Mouse (Mus musculus): Measurements from ENCODE around the gene Tbc1d14. TPM values are rescaled to one million over a fixed set of nuclear protein-coding genes. Genes with fewer than 3 reads are reported as not detected.
A peak's percentile ranks its signal among the peaks of the same experiment; 100 is the strongest.

Tbc1d14 gene
- total RNA-seq, 2 experiments from 2014 or later, result 34.4 to 57.2 TPM

DNA sequence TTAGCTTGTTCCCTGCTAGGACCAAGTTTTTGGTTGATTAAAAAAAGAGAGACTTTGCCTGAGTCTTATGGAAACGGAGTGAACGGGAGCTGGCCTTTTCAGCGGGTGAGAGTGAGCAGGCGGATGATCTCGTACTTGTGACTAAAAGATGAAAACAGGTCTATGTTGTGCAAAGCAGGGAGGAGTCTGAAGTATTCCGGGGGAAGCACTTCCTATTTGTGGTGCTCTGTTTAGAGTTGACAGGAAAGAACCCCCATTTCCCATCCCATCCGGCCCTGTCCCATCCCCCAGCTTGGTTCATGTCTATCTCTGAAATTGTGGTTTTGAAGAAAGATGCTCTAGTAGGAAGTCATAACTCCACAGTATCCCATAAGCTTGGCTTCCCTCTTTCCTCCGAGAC lies 127.2 kb downstream of the Tbc1d14 start:
- no peak for DNase-seq (ENCODE audit: low spot score in 2 of 2)

DNA sequence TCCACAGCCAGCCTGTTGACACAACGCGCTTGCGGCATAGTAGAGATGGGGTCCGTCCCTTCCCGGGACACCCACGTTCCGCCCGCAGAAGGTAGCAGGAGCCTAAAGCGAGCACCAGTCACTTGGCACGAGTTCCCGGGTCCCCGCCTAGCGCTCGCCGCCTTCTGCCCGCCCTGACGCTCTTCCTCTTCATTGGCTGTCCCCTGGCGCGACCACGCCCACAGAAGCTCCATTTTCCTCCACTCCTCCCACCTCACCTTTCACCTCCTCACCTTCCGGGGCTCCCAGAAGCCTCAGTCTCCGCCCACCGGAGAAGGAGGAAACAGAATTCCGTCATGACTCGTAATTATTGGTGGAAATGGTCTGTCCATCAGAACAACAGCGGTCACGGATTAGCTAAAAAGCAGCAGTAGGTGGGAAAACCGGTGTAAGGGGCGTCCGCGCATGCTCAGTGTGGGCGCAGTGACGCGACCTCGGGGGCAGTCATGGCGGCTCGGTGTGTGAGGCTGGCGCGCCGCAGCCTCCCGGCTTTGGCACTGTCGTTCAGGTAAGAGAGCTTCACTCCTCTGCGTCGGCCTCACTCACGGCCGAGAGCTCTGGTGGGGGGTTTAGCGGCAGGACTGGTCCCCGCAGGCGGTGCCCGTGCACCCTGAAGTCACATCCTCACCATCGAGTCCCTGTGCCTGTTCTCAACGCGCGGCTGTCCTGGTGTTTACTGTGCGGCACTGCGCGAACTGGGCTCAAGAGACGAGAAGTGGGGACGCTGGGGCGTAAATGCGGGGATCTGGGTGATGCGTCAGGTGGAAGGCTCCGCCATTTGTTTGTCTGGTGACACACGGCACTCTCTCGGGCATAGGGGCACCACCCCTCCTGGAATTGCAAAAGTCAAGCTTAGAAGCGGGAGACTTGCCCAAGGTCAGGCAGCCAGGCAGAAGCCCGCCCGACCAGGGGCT lies 128.1 kb downstream of the Tbc1d14 start, which contains the start of gene Grpel1:
Grpel1 (plus strand) TSS at position 290 of the 953 bp plus-strand sequence.
- peak; percentile 92 to 95 for DNase-seq (ENCODE audit: low spot score in 2 of 2)

DNA sequence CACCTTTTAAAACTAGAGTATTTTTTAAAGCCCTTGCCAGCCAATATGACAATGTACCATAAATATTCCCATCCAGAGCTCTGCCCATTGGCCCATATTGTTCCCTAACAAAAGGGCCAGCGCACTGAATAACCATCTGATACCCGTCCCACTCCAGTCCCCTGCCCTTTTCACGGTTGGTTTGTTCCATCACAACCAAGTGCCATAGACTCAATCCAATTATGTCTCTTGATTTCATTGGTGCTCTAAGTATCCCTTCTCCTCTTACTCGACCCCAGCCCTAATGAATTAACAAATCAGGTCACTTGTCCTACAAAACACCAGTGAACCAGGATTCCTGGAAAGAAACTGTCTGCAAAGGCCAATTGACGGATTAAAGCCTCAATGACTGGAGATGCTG lies 129.7 kb downstream of the Tbc1d14 start:
- DNase-seq (ENCODE audit: low spot score in 2 of 2), result no peak

DNA sequence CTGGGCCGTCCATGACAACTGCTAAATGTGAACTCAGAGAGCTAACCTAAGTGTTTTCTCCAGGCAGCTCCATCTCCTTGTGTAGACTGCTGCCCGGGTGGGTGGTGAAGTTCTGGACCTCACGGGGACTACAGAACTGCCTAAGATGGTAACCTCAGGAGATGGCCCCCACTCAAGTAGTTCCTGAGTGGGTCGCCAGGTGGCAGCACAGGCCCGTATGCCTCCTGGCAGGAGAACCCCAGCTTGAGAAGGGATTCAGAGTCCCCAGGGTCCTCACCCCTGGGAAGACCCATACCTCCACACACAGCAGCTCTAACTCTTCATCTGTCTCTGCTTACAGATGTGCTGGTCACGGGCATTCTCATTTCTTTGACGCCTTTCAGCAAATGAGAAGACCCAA lies 130.3 kb downstream of the Tbc1d14 start:
- peak; percentile 82 to 84 for DNase-seq (ENCODE audit: low spot score in 2 of 2)

DNA sequence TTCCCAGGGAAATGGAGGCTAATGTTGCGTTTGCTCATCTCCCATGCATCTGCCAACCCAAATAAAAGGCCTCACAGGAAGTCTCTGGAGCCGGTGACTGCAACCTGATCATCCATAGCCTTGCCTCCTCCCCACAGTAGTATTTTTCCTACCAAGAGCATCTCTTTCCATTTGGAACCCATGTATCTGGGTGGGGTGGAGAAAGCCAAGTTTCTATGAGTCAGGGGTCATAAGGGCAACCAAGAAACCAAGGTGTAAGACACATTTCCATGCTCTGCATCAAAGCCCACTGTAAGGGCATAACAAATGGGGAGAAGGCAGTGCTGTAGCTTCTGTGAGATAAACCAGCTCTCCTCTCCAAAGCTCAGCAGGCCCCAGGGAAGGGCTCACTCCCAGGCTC lies 131.8 kb downstream of the Tbc1d14 start:
- DNase-seq (ENCODE audit: low spot score in 2 of 2), result no peak

DNA sequence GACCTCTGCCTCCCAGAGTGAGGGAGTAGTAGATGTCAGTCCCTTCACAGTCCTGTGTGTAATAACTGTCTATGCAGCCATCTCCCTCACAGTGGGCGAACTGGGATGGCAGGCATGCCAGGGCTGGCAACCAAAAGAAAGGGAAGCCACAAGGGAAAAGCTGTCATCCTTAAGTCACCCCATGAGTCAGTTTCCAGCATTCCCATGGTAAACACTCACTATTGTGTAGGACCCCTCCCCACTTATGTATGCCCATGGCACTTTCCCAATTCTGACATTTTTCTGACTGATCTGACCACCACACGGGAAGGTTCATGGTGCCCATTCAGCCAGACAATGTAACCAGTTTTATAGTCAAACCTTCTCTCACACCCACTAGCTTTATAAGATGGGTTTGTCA lies 132.4 kb downstream of the Tbc1d14 start:
- DNase-seq (ENCODE audit: low spot score in 2 of 2), result no peak

DNA sequence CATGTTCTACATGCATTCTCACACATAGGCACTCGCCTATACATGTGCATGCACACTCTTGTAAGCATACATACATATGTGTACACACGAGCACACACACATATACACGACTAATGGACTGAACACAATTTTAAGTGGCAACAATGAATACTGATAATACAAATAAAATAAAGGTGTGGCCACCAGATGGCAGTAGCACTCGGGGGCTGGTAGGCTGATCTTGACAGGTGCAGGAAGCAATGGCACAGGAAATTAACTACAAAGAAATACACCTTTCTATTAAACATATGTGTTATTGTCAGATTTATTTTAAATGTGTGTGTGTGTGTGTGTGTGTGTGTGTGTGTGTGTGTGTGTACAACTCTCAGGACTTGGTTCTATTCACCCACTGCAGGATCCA lies 134.2 kb downstream of the Tbc1d14 start:
- no peak for DNase-seq (ENCODE audit: low spot score in 2 of 2)

DNA sequence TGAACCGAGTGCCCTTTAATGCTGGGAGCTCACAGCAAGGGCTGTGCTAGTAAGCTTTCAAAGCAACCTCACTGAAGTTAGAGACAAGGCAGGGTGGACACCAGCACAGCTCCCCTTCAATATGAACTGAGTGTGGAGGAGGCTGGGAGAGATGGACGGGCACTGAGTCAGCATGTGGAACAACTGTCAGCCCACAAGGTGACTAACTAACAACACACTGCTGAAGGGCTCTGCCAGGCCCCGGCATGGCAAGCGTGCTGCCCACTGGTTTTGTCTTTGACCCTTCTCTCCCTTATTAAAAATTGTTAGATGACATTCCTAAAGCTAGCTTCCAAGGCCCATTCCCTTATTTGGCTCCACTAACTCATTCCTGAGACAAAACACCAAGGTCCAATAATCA lies 135.4 kb downstream of the Tbc1d14 start:
- DNase-seq (ENCODE audit: low spot score in 2 of 2), result no peak

DNA sequence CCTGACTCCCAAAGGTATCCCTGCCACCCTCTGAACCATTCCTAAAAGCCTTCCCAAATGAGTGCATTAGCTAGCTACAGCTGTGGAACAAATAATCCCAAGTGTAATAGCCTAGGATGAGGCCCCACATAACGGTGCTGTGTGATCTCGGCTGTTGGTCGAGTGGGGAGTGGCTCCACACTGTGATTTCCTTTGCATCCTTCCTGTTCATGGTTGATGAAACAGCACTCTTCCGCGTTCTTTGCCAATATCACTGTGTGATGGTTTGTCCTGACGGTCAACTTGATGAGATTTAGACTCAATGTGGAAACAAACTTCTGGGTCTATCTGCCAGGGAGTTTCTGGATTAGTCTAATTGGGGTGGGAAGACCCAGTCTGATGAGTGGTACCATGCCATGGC lies 140.3 kb downstream of the Tbc1d14 start:
- no peak for DNase-seq (ENCODE audit: low spot score in 2 of 2)

DNA sequence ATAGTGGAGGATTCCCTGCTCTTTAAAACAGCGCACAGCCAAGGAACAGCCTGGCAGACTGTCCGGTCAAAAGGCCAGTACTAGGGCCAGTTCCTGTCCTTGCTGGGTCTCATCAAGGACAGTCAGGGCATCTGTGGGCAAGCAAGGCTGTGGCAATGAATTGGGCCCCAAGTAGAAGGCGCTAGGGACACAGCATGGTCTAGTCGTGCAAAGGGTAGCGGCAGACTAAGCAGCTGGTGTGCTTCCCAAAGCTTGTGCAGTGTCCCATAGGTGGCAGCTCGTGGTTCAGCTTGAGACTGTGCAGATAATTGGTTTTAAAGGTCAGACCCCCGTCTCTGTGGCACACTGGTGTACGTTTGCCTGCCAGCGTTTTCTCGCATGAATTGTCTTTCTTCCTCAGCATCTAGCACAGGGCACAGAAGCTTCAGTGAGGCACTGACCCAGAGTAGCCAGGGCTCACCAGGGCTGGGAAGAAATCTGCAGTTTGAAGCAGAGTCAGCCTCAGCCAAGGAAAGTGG lies 141.1 kb downstream of the Tbc1d14 start:
- no peak for DNase-seq (ENCODE audit: low spot score in 2 of 2)

DNA sequence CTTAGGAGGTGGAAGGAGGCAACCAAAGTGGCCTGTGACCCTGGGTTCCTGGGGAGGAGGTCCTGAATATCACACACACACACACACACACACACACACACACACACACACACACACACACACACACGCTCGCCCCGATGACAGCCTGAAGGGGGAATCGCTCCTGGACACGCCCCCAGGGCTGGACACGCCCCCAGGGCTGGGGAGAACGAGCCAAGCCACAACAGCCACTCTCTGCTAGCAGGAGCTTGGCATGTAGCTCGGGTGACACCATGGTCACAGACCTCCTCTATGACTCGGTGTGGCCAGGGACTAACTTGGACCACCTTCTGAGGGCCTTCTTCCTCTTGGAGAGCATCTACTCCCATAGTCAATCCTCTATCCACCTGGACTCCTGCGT lies 142.0 kb downstream of the Tbc1d14 start:
- no peak for DNase-seq (ENCODE audit: low spot score in 2 of 2)

DNA sequence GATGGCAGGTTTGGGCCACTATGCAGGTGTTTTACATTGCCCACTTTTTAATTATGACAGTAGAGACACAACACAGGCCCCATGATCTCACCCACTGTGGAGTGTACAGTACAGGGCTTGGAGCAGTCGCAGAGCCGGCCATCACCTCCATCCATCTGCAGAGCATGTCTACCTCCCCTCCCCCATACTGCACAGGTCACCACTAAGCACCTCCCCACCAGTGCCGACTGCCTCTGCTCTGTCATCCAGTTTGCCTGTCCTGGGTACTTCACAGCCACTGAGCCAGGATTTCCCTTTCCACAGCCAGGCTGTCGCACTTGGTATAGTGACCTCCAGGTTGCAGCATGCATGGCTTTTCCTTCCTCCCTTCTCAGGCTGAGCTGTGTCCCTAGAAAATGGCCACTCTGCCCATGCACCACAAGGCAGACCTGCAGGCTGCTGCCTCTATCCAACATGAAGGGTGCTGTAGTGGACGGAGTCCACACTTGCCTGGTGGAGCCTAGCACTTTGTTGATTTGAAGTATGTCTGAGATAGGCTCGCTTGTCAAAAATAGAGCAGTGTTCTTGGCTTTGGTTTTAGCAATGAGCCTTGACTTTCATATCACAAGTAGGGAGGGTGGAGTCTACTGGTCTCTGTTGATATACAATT lies 143.2 kb downstream of the Tbc1d14 start:
- peak in 1 of 2 experiments; percentile 26 for DNase-seq (ENCODE audit: low spot score in 2 of 2)

DNA sequence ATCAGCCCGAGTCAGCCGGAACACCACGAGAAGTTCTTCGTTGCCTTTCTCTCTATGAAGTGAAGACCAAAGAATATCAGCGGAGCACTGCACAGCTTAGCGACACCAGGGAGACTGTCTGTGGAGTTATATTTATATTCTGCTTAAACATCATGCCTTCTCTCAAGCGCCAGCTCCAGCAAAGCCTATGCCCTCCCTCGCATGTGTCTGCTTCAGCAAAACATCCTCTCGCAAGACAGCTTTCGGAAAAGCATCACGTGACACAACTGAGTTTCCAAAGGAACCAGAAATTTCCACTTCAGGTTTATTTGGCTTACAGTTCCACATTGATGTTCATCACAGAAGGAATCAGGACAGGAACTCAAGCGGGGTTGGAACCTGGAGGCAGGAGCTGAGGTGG lies 145.2 kb downstream of the Tbc1d14 start:
- no peak for DNase-seq (ENCODE audit: low spot score in 2 of 2)

DNA sequence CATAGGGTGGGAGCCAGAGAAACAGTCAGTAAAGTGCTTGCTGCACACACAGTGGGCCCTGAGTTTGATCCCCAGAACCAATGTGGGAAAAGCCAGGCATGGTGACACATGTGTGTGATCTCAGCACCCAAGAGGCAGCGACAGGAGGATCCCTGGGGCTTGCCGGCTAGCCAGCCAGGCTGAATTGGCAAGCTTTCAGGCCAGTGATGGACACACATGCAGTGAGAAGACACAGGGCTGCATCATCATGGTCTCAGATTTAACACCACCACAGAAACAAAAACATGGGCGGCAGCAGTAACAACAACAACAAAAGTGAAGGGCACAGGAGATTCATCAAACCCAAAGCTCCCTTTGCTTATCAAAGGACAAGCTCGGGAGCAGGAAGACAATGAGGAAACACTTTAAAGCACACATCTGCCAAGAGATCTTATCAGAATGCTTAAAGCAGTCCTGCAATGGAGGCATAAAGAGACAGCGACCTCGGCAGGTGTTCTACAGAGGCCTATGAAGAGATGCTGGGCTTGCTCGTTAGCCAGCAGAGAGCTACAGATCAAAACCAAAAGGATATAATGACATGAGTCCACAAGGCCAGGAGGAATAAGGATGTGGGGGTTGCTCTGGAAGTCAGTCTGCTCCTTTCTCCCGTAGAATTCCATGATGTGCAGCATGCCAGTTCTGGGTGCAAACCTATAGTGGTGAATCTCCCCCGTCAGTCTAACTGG lies 146.7 kb downstream of the Tbc1d14 start:
- DNase-seq (ENCODE audit: low spot score in 2 of 2), result no peak

DNA sequence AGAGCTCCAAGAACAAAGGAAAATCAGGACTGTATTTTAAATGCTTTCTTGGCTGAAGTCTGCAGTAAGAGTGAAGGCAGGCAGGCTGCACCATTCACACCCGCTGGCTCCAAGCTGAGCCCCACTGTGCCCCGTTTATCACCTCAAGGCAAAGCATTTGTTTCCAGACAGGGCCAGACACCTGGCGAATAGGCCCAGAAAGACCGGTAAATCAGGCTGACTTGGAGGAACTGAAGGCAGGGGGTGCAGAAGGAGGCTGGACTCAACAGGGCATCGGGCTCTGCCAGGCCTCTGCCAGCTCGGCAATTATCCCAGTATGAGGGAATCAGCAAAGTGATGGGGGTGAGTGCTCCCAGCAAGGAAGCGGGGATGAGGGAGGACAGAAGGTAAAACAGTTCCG lies 148.0 kb downstream of the Tbc1d14 start:
- no peak for DNase-seq (ENCODE audit: low spot score in 2 of 2)

DNA sequence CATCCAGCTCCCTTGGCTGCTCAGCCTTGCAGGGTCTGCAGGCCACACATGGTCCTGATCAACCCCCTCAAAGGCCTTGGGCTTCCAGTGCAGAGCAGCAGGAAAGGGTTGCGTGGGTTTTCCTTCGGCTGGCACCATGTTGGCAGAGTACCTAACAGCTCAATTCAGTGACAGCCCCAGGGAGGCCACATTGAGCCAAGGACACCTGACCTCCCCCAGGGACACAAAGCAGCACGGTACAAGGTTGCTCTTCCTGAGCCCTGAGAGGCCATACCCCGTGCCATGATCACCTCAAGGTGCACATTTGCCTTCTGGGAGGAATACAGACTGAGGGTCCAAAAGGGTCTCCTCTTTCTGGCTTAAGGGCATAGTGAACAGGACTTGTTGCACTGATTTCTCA lies 148.5 kb downstream of the Tbc1d14 start:
- DNase-seq (ENCODE audit: low spot score in 2 of 2), result no peak

DNA sequence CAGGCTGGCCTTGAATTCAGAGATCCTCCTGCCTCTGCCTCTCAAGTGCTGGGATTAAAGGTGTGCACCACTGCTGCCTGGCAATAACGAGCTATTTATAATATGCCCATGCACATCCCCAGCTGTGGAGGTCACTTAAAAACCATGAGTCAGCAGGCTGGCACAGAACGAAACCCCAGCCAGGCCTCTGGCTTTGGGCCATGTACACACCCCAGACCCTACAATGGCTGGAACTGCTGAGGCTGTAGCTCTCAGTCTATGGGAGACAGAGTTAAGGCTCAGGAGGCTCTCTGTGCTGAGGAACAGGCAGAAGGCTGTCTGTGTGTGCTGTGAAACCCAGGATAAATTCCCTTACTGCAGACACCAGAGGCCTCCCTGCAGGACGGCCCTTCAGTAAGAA lies 152.3 kb downstream of the Tbc1d14 start:
- no peak for DNase-seq (ENCODE audit: low spot score in 2 of 2)
